Mouse (Mus musculus) 416B (cell line): Measurements from ENCODE around the gene Grin2b.

ENCODE experiments used
- DNase-seq: peaks from one replicate; pipeline ENCODE4 v3.0.0; 2011; ENCODE audit warnings: low read depth

Grin2b gene

GRCm38 (mm10) chr6:136008120-136008519 is 165.2 kb downstream of the Grin2b start:
- DNase-seq = no peak

GRCm38 (mm10) chr6:135994691-135995090 is 178.6 kb downstream of the Grin2b start:
- no peak for DNase-seq

GRCm38 (mm10) chr6:135993897-135994296 is 179.4 kb downstream of the Grin2b start:
- no peak for DNase-seq

DNA sequence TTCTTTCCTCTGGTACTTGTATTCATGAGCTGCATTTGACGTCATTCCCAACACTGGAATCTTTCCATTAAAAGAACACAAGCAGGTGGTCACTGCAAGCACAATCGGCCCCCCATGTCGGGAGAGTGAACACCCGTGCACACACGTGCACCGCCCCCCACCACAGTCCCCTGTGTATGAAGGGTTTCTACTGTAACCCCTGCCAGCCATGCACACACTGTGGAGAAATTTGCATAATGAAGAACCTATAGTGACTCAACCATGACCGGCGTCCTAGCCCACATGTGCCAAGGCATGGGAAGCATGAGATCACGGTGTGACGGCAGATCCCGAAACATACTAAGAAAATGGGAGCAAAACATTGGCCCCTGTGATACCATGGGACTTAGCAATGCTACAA is 179.9 kb downstream of the Grin2b start:
- no peak for DNase-seq

DNA sequence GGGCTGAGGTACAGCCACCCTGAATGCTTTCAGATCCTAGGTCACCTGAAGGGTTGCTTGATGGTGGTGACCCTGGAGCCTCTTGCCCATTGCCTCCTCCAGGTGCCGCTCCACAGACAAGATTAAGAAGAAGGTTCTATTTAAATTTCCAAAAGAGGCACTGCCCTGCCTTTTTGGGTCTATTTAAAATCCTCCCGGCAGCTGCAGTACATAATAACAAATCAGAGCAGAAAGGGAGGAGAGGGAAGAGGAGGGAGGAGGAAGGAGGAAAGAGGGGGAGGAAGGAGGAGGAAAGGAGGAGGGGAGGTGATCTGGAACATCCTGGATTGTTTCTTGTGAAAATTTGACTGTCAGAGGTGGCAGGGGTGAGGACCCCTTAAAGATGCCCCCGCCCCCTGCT is 197.2 kb downstream of the Grin2b start:
- no peak for DNase-seq

DNA sequence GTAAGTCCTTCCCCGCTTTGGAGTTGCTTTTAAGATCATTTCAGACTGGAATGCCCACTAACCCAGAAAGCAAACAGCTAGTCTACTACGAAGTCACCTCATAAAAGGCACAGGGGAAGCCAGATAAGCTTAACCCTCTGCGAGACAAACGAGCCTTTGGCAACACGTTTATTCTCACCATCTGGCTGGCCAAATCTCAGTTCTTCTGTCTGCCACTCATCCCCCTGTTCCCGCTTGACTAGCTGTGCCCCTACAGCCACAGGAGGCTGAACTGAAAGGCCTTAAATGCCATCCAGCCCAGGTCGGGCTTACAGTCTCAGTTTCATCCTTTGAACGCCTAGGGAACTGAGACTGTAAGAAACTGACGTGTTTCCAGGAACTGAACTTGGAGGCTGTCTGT is 200.8 kb downstream of the Grin2b start:
- no peak for DNase-seq

DNA sequence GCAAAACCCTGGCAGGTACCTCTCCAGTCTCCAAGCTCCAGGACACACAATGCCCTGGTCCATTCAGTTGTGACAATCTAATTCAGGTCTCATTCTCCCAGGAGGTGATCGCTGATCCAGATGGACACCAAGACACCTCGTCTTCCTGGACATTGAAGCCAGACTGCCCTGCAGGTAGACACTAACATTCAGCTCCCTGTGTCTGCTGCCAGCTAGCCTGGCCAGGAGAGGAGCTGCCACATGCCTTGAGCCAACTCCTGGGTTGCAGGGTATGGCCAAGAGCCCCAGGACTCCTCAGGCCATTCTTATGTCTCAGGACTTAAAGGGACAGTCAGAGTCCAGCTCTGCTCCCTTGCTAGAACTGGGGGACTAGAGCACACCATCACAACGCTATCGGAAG is 201.8 kb downstream of the Grin2b start:
- DNase-seq = no peak

- no peak for DNase-seq
Measured at GRCm38 (mm10) chr6:135970716-135971318, 202.5 kb downstream of the Grin2b start.

DNA sequence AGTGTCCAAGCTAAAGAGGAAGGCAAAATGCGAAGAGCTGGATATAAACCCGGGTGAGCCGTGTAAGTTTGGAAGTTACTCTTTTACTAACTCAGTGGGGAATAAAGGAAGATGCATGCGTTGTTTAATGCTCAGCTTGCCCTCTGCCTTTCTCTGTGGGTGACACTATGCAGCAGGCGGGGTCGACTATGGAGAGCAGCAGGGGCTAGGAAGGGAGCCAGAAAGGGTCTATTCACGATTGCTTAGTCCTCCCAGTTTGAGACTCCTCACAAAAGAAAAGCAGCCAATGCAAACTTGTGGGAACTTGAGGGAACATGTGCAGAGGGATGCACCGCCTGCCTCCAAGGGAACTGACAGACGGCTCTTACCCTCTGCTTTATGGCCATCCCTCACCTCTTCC is 211.5 kb downstream of the Grin2b start:
- DNase-seq = no peak

GRCm38 (mm10) chr6:135959629-135960028 is 213.7 kb downstream of the Grin2b start:
- peak; percentile 82 for DNase-seq

- peak; percentile 8 for DNase-seq
Measured at GRCm38 (mm10) chr6:135951666-135952065, 221.6 kb downstream of the Grin2b start.

- DNase-seq = no peak
Measured at GRCm38 (mm10) chr6:135945511-135945910, 227.8 kb downstream of the Grin2b start.

DNA sequence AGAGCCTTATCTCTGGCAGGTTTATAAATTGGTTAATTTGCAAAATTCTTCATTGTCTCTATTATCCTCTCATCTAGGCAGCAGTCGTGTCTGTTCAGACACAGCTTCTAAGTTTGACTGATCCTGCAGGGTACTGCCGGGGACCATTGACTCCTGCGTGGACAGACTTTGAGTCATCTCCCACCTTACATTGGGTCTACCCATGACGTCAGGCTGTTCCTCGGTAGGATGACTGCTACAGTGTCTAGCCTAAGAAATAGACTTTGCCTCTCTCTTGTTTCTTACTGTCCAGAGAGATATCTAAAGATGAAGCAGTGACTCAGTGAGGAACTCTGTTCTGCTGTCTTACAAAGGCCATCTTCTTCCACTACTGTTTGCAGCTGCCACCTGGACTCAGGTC is 229.0 kb downstream of the Grin2b start:
- no peak for DNase-seq

DNA sequence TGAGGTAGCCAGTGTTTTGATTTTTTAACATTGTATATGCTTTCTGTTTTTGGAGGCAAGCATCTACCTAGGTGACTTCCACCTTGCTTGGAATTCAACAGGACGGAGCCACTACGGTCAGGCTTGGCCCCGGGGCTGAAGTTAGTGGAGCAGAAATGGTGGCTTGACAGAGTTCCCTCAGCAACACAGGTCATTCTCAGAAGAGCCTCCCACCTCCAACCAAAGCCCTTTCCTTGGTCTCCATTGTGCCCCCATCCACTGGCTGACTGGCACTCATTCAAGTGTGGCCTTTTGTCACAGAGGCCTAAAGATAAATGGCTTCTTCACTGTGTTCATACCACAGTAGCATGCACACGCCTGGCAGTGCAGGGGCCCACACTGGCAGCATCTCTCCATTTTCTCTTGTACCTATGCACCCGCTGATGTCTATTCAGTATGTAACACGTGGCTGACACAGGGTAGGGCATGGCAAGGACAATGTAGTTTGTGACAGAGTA is 230.1 kb downstream of the Grin2b start:
- DNase-seq = no peak

DNA sequence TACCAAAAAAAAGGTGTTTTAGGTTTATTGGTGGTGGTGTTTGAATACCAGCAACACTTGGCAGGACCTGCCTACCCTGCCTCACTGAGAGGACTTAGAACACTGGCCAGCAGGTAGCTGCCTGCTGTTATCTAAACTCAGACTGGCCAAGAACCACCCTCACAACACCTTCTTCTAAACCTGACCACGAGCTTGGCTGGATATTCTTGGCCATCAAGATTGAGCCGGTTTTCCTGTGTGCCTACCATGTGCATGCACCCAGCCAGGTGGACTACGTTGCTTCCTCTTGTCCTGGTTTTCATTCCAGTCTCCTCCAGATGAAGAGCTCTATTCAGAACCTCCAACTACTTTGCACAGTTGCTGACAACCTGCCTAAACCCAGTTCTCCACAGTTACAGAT is 240.4 kb downstream of the Grin2b start:
- DNase-seq = no peak

DNA sequence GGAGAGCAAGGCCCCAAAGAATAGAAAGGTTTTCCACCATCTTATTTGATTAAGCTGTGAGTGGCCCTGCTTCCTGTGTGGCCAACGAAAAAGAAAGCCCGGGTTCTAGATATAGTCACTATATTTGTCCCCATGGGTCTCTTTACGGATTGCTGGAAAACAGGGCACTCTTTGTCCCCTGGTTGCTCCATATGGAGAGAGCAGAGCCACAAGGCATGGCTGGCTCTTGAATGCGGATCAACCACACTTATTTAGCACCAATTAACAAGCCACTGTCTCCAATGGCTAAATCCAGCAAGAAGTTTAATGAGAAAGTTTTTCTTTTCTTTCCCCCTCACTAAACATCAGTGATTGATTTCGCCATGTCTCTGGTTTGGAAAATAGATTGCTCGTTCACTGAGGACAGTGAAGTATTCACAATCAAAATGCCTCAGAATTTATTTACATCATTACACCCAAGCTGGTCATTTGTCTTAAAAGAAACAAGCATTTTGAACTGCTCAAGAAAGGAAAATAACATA is 240.9 kb downstream of the Grin2b start:
- DNase-seq = no peak

- no peak for DNase-seq
Measured at GRCm38 (mm10) chr6:135917676-135918075, 255.6 kb downstream of the Grin2b start.

GRCm38 (mm10) chr6:135914608-135915007 is 258.7 kb downstream of the Grin2b start:
- no peak for DNase-seq

GRCm38 (mm10) chr6:135912114-135912513 is 261.2 kb downstream of the Grin2b start:
- no peak for DNase-seq

- DNase-seq = no peak
Measured at GRCm38 (mm10) chr6:135911131-135911530, 262.2 kb downstream of the Grin2b start.

DNA sequence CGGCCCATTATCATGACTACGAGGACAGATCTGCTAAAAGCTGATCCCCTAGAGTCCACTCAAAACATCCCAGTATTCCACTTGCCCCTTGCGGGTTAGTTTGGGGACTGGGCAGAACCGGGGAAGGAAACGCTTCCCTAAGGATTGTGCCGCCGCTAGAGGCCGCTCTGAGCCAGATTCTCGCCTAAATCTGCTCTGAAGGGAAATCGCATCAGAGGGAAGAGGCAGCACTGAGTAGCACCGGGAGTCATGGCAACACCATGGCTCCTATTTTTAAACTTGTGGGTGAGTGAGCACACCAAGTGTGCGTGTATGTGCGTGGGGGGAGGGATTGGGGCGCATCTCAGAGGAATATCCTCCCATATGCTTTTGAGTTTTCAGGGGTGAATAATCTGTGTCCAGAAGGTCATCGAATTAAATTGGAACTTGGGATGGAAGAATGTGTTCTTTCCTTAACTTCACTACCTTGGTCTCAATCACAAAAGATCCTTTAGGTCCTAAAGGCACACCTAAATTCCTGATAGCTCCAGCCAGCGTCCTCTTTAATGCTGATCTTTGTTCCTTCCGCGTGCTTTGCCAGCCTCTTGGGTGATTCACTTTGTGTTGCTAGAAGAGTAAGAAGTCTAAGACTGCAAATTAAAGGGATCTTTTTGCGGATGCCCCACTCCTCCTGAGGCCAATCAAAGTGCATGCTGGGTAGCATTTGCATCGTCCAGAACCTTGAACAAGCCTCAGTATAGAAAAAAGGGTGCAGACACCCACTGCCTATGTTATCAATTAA is 265.6 kb downstream of the Grin2b start:
- peak; percentile 36 for DNase-seq

DNA sequence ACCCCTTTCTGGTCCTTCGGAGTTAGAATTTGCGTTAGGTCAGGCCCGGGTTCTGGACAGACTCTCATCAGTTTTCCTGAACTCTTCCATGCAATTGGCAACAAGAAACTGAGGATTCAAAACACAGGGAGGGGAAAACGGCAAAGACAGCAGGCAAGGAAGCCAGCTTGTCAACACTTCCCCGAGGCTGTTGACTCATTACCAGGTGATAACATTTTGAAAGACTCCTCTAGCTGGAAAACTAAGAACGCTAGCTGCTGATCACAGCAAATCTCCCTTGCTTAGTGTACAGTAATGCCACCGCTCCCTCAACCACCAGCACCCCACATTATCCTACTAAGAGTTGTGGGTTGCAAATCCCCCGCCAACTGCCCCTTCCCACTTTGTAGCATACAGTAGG is 266.2 kb downstream of the Grin2b start:
- no peak for DNase-seq

GRCm38 (mm10) chr6:135904391-135904790 is 268.9 kb downstream of the Grin2b start:
- DNase-seq = no peak
